Comparison of ENCODE assay signal across 8 mouse cellular contexts in genomic region chr5:138160842-138161665, GRCm38 (mm10). TPM values are rescaled to one million over a fixed set of nuclear protein-coding genes. Genes with fewer than 3 reads are reported as not detected.
DNase-seq lines count a peak whose midpoint lies in the region; ATAC-seq and TF ChIP-seq lines count a peak whose summit lies in the region.

Gene Cops6 (plus strand): TSS chr5:138161071.

- DNase-seq in MEL-GATA-1-ER (ENCODE audit: extremely low read depth, low read depth): peak; percentile 80
- peak; percentile 93 for DNase-seq in cerebellum, adult 9-10 months
- peak; percentile 94 for DNase-seq in hindbrain, embryonic 10.5 days (ENCODE audit: low spot score)
- DNase-seq in layer of hippocampus, adult 9-11 months: peak; percentile 95
- DNase-seq in lung, postnatal 0 days (ENCODE audit: low spot score): peak; percentile 98
- peak; percentile 91 for DNase-seq in ovary, postnatal 14 days (ENCODE audit: low spot score)
- DNase-seq in thymus, postnatal 14 days: peak; percentile 96

- H3K9me3 ChIP-seq in hindbrain, embryonic 10.5 days: no peaks in the 10 kb centered on the region
- no peaks in the 10 kb centered on the region for H3K9me3 ChIP-seq in lung, postnatal 0 days (ENCODE audit: low read length)

- H3K27ac ChIP-seq in hindbrain, embryonic 10.5 days: peak within 1 kb of the TSS; percentile 89
- H3K27ac ChIP-seq in lung, postnatal 0 days (ENCODE audit: low read length): peak within 1 kb of the TSS; percentile 62

- H3K4me1 ChIP-seq in hindbrain, embryonic 10.5 days (replicated peaks): peaks cover 30% of the 10 kb centered on the region
- peaks cover 4% of the 10 kb centered on the region; the same call in 1 of the 2 replicates for H3K4me1 ChIP-seq in lung, postnatal 0 days (ENCODE audit: insufficient read depth, low read depth, low read length)

- TF ChIP-seq EP300 in lung, postnatal 0 days (IDR thresholded peaks at IDR 0.05): no peak

- peaks cover 42% of the 10 kb centered on the region for H3K36me3 ChIP-seq in hindbrain, embryonic 10.5 days
- peaks cover 22% of the 10 kb centered on the region for H3K36me3 ChIP-seq in lung, postnatal 0 days (ENCODE audit: insufficient read depth, low read length)

- peak; percentile 94 for ATAC-seq in frontal cortex, adult (ENCODE audit: low TSS enrichment)
- peak; percentile 99 for ATAC-seq in lung, postnatal 0 days

- WGBS in hindbrain, embryonic 10.5 days: 1% methylated on average over 42 of the region's 42 CpGs
- 2% methylated on average over 42 of the region's 42 CpGs for WGBS in lung, postnatal 0 days

- H3K9ac ChIP-seq in lung, postnatal 0 days (replicated peaks; ENCODE audit: low read depth): peak within 1 kb of the TSS; percentile 76

- peak within 1 kb of the TSS; percentile 82 for H3K4me3 ChIP-seq in hindbrain, embryonic 10.5 days
- H3K4me3 ChIP-seq in lung, postnatal 0 days (ENCODE audit: low read depth, low read length): peak within 1 kb of the TSS; percentile 67

- peak within 1 kb of the TSS; percentile 76 for H3K4me2 ChIP-seq in lung, postnatal 0 days (replicated peaks; ENCODE audit: low read depth, low read length)

- H3K27me3 ChIP-seq in hindbrain, embryonic 10.5 days (ENCODE audit: insufficient read depth, poor library complexity, severe bottlenecking): no peaks in the 10 kb centered on the region
- H3K27me3 ChIP-seq in lung, postnatal 0 days (replicated peaks; ENCODE audit: insufficient read depth, low read length): no peaks in the 10 kb centered on the region

- peak; percentile 24; the same call in 1 of the 2 replicates for TF ChIP-seq CTCF in lung, postnatal 0 days (IDR thresholded peaks at IDR 0.05)

RNA-seq across cellular contexts. Expression of gene Cops6, which starts in this region (rescaled TPM):
- 354 and 372 TPM in 2 replicates for polyA plus RNA-seq in hindbrain, embryonic 10.5 days (2016; fragmentation: Nextera tagmentation; extraction: Ambion mirVana)
- polyA plus RNA-seq in lung, postnatal 0 days (2015; fragmentation: Nextera tagmentation; extraction: Ambion mirVana): 173 TPM in 2 replicates

Comparison
In these comparisons a context has a peak if more than half of its experiments do, and no peak if none do; other contexts are left out.
1. Peak in every context shown above with its lines: DNase-seq, ATAC-seq, H3K4me3 ChIP-seq and H3K27ac ChIP-seq.